Mouse (Mus musculus): ENCODE results near the gene Mark1.

Gene Mark1

GRCm38 (mm10) chr1:184882281-184883268, 116.8 kb downstream of the Mark1 start, which contains the start of gene C130074G19Rik:
C130074G19Rik (minus strand) TSS chr1:184883218.
- peak in 1 of 2 experiments; percentile 13 for DNase-seq

DNA sequence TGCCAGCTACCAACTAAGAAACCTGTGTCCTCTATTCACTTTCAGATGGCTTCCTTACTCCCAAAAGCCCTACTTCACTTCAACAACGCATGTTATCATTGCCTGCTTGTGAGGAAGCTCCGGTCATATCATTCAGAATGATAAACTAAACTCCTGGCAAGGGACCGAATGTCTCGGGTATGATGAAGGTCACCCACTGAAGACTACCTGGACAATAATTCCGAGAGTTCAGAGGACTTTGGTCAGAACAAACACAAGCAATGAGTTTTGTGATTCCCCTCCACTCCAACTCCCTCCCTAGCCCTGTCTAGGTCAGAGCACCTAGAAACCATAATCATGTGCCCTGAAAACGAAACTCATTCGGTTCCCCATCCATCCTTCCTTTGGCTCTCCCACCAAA, 117.5 kb downstream of the Mark1 start:
- DNase-seq = no peak

DNA sequence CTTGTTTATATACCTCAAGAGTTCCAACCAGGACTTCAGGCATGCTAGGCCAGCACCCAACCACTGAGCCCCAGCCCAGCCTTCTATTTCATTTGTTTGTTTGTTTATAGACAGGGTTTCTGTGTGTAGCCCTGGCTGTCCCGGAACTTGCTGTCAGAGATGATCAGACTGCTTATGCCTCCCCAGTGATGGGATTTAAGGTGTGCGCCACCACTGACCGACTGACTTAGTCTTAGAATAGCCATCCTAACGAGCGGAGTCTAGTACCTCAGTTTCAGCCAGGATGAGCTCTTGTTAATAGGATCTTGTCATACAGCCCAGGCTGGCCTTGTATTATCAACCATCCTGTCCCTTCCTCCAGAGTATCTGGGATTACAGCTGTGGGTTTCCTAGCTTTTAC, 118.2 kb downstream of the Mark1 start:
- no peak for DNase-seq

DNA sequence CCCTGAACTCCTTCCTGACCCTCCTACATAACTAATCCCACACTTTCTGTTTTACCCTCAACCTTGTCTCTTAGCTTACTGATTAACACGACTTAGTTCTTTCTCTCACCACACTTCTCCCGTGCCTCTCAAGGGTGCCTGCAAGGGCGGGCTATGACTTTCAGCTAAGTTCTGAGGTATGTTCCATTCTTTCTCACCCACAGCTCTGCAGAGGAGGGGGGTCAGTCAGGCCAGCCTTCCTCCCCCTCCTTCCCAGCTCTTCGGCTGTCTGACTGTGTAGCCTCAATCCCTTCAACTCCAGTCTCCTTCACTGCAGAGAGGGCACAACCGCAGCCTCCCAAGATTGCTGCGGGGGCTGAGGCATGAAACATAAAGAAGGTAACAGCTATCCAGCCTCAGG, 120.5 kb downstream of the Mark1 start:
- no peak for DNase-seq

DNA sequence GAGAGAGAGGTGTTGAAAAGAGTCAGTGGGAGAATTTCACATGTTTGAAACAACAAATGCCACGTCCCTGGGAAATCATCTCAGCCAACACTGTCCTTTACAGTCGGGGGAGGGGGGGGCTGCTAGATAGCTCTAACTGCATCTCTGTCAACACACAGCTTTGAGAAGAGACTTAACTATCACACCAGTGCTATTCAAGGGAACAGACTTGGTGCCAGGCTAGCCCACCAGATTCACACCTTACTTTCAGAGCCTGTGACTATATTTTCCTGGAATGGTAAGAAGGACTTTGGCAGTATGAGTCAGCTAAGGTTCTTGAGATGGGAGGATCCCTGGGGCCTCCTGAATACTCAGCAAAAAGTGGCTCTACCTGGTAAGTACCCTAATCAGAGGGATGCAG, 122.1 kb downstream of the Mark1 start:
- no peak for DNase-seq

DNA sequence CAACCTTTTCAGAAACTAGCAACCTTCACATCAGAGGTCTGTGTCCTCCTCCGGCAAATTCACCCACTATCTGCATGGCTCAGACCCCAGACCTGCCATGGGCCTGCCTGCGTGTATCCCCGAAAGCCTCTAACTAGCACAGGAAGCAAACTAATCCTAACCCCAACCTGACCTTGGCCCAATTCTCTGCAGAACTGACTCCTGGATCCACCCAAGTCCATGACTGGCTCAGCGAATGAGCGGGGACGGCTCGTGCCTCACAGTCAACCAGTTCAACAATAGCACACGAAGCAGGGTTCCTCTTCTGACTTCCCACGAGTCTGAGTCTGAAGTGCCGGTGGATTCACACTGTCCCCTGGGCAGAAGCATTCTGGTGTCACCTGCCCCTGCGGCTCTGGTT, 125.5 kb downstream of the Mark1 start:
- no peak for DNase-seq

DNA sequence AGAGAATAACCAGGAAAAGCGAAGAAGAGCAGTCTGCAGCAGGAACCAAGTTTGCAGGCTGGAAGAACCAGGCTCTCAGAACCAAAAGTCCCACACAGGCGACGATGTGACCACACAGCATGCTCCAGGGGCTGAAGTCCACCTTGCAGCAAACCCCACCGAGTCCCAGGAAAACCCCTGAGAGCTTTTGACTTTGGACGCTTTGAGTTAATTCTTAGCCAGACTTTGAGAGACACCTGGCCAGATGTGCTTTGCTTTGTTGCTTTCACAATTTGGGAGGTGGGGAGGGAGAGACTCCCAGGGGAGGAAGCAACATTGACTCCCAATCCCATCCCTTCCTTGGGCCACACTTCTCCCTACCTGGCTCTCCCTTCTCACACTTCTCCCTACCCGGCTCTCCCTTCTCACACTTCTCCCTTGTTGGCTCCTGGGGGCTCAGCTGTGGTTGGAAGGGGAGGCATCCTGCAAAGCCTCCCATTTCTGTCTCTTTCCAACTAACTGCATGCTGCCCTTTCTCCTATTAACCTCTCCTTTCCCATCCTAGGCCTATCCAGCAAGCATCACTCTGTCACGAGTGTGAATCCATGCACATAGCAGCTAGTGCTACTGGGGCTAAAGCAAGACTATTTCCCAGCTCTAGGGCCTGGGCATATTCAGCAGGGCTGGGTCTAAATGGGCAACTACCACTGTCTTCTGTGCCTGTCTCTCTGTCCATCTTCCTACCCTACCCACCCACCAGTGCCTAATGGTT, 127.1 kb downstream of the Mark1 start:
- DNase-seq = no peak

GRCm38 (mm10) chr1:184871506-184871905, 127.9 kb downstream of the Mark1 start:
- DNase-seq = no peak

- DNase-seq = no peak
Observed at GRCm38 (mm10) chr1:184870646-184871385, 128.6 kb downstream of the Mark1 start.

DNA sequence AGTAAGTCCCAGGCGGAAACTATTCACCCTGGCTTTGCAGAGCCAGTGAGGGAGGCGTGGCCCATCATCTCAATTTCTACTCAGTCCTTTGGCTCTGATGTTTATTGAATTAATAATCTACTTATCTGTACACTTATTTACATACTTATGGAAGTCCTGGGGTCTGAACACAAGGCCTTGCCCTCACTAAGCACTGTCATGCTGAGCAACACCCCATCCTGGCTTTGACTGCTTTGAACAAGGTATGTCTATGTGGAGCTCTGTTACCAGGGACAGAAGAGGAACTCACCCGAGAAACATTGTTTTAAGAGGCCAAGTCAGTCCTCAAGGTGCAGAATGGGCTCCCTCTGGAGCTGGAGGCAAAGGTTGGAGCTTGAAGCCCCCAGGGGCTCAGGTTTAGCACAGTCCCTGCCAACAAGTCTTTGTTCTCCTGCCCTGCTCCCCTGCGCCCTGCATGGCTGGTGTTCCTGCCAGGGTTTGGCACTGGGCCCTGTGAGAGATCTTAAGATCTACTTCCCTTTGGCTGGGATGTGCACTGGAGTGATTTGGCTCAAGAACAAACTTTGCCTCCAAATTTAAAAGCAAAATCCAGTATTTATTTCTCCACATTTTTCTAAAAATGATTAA, 129.3 kb downstream of the Mark1 start:
- no peak for DNase-seq

DNA sequence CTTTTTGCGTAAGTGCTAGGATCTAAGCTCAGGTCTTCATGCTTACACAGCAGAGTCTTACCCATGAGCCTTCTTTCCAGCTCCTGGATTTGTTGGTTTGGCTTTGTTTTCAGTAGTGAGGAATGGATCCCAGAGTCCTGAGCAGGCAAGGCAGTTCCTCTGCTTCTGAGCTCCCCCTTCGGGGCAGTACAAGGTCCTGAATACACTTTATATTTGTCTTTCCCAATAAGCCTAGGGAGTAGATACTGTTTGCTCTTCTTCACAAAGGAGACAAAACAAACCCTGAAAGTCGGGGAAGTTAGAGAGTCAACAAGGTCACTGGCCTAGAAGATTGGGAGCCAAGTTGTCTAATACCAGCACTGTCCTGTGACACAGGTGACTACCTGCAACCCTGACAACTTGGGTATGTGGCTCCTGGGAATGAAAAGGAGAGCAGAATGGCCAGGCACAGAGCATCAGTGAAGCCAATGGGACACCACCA, 131.7 kb downstream of the Mark1 start:
- DNase-seq = no peak

DNA sequence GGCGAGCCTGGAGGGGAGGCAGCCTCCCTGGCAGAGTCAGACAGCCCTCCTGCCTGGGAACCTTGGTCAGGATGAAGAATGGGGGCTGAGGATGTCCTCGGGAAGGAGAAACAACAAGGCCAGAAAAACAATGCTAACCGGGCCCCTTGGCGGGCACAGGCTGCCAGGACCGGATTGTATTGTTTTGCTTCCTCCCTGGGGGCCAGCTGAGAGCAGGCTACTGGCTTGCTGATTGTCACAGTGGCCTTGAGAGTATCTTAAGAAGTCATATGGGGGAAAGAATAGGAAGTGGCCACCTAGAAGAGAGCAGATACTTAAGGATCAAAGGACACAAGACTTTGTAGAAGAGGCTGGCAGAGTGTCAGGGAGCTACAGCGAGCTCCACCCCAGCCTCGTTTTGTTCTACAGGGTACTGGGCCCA, 135.0 kb downstream of the Mark1 start:
- DNase-seq = no peak

GRCm38 (mm10) chr1:184862636-184863035, 136.7 kb downstream of the Mark1 start:
- no peak for DNase-seq

- DNase-seq = no peak
Observed at GRCm38 (mm10) chr1:184861551-184861950, 137.8 kb downstream of the Mark1 start.

DNA sequence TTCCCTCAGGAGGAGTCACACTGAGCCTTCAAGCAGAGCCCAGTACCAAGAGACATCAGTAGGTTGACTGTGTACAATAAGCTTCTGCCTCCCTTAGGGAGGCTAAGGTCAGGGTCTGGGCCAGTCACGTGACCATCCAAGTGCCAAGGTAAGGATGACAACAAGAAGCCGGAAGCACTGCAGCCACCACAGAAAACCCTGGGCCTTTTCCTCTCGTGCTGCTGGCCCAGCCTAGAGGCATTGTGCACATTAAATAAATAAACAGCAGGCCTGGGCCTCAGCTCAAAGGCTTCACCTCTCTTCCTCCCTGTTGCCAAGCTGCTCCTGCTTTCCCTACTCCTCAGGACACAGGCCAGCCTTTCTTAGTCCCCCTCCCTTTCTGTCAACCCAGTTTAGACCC, 139.1 kb downstream of the Mark1 start:
- DNase-seq = no peak

DNA sequence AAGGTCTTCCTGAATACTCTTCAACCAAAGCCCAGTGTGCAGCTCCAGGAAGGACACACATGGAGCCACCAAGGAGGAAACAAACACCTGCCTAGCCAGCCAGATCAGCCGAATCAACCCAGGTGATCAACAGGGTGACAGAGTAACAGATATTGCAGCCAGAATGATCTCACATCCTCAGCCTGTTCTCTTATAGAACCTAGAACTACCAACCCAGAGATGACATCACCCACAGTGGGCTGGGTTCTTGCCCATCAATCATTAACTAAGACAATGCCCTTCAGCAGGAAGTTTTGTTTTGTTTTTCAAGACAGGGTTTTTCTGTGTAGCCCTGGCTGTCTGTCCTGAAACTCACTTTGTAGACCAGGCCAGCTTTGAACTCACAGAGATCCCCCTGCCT, 141.1 kb downstream of the Mark1 start:
- DNase-seq = no peak

GRCm38 (mm10) chr1:184857216-184857615, 142.2 kb downstream of the Mark1 start:
- no peak for DNase-seq

DNA sequence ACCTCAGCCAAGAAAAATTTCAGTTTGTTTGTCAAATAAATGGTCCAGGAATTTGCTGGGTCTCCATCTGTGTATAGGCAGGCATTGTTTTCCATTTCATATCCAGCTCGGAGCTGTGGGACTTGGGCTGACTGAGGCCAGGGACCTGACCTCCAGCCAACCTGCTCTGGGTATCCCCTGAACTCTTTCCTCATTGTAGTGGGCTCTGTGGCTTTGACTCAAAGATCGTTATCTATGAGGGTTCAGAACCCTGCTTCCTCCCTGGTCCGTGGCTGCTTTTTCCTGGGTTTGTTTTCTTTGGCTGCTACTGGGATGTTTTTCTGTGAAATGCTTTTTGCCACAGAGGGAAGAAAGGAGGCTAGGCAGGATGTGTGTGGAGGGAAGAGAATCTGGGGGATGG, 145.4 kb downstream of the Mark1 start:
- no peak for DNase-seq

- DNase-seq = peak; percentile 34 to 57
Observed at GRCm38 (mm10) chr1:184853339-184853738, 146.0 kb downstream of the Mark1 start.

DNA sequence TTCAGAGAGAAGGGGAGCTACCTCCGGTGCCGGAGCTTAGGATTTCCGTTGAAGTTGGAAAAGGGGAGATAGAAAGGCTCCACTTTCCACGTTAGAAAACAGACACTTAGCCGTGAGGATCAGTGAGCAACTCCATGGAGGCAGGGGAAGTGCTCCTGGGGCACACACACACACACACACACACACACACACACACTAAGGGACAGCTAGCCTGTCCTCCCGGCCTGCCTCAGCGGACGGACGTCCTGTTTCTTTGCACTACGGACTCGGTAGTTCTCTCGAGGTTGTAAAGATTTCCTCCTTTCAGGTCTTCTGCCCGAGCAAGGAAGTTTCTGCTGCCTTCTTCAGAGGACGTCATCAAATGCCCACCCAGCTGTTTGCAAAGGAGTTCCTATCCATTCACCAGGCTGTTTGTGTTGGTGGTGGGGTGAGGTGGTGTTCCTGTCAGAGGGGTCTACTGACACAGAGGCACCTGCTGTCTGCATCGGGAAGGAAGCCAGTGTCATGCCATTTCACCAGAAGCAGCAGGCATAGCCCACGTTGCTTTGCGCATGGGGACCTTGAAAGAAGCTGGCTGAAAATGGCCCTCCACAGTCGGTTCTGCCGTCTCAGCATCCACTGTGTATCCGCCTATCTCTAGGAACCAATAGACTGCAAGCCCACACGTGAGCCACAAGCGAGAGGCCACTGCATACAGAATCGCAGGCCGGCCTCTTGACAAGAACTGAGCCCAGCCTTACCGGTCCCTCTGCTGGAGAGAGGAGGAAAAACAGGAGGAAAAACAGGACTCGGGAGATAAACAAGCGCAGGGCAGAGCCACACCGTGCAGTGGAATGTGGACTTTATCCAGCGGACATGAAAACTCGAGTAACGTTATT, 147.4 kb downstream of the Mark1 start:
- peak; percentile 36 to 48 for DNase-seq

- no peak for DNase-seq
Observed at GRCm38 (mm10) chr1:184851166-184851565, 148.2 kb downstream of the Mark1 start.

All from spleen, adult 18-20 months (tissue).